Mouse (Mus musculus): Measurements from ENCODE around the gene Zfp982.
"Not testable (repeated sequence)": the region's sequence is repeated elsewhere in the genome, so short reads cannot be mapped to it uniquely, and the experiment has no call there.

DNA sequence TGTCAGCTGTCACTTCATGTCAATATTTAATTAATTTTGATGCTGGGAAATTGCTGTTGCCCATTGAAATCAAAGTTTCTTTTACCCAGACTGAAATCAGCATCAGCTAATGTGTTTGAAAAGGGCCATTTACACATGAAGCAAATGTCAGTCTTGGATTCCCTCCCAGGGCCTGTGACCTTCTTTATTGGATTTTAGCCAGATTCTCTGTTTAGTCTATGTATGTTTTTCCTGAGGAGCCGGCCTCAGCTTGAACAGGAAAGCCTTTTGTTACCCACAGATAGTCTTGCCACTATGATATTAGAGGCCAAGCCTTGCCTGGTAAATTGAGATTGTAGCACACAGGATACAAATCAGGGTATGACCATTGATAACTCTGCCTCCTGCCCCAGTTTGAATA, 66.9 kb downstream of the Zfp982 start:
- not testable (repeated sequence) for TF ChIP-seq CTCF, POLR2A (IDR thresholded peaks at IDR 0.05; ENCODE audit: extremely low read depth, insufficient read depth, low read length)
